Mouse (Mus musculus): ENCODE measurements around the gene Ash1l.

- TF ChIP-seq POLR2A (IDR thresholded peaks at IDR 0.05; ENCODE audit: control insufficient read depth, low read depth, low read length) (no peak), CTCF (IDR thresholded peaks at IDR 0.05; ENCODE audit: control insufficient read depth, insufficient read depth, insufficient replicate concordance, low read depth, low read length) (no peak)
Measured at GRCm38 (mm10) chr3:89088974-89089373, 138.6 kb downstream of the Ash1l start.
